Comparison of ENCODE assay signal across 9 mouse cellular contexts in the genomic region with DNA sequence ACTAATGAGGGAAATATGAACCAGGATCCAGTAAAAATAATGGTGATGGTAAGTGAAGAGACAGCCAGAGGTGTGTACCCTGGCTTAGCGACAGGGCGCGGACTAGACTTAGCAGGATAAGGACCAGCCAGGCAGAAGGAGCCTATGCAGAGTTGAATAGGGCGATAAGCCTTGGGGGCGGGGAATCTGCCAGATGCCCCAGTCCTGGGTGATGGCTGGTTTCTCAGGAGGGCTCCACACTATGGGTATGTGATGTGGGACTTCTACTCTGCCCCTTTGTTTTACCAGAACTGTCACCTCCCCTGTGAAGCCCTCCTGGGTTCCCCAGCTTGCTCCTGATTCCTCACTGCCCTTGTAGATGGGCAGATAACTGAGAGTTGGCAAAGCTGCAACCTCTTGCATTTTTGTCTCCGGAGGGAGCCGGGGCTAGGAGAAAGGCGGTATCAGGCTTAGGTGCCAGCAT. TPM values are rescaled to one million over a fixed set of nuclear protein-coding genes. Genes with fewer than 3 reads are reported as not detected.
DNase-seq lines count a peak whose midpoint lies in the region; ATAC-seq lines count a peak whose summit lies in the region.
"Had no signal": no experiment of that assay in that cellular context is flagged by ENCODE, and none has a peak within 500 bp of the region (broad histone marks: within the 10 kb centered on the region; RNA-seq: fewer than 3 reads in every experiment).

No protein-coding gene starts in this region.

- H3K27ac ChIP-seq in embryonic facial prominence, embryonic 13.5 days = no peak overlapping the region
- H3K27ac ChIP-seq in embryonic facial prominence, embryonic 10.5 days (replicated peaks) = no peak overlapping the region
- H3K27ac ChIP-seq in neural tube, embryonic 12.5 days = no peak overlapping the region

- no peaks in the 10 kb centered on the region for H3K9me3 ChIP-seq in embryonic facial prominence, embryonic 13.5 days
- H3K9me3 ChIP-seq in embryonic facial prominence, embryonic 10.5 days = no peaks in the 10 kb centered on the region
- H3K9me3 ChIP-seq in neural tube, embryonic 12.5 days = no peaks in the 10 kb centered on the region
- H3K9me3 ChIP-seq in megakaryocyte, embryonic 14.5 days = no peaks in the 10 kb centered on the region

- peaks cover 33% of the 10 kb centered on the region for H3K4me1 ChIP-seq in embryonic facial prominence, embryonic 13.5 days
- peaks cover 39% of the 10 kb centered on the region for H3K4me1 ChIP-seq in embryonic facial prominence, embryonic 10.5 days
- H3K4me1 ChIP-seq in neural tube, embryonic 12.5 days = peaks cover 15% of the 10 kb centered on the region
- H3K4me1 ChIP-seq in megakaryocyte, embryonic 14.5 days = peaks cover 95% of the 10 kb centered on the region

- no peak overlapping the region for H3K4me3 ChIP-seq in embryonic facial prominence, embryonic 13.5 days
- H3K4me3 ChIP-seq in embryonic facial prominence, embryonic 10.5 days = no peak overlapping the region
- H3K4me3 ChIP-seq in neural tube, embryonic 12.5 days = no peak overlapping the region
- H3K4me3 ChIP-seq in megakaryocyte, embryonic 14.5 days (replicated peaks) = peak overlapping the region; percentile 86

- 0 out of 2 replicates have a peak overlapping the region, but pooled peaks have one; percentile 40 for H3K4me2 ChIP-seq in embryonic facial prominence, embryonic 13.5 days
- H3K4me2 ChIP-seq in neural tube, embryonic 12.5 days (replicated peaks) = peak overlapping the region; percentile 40; the same call in 1 of the 2 replicates

- 31% methylated on average over 8 of the region's 8 CpGs for WGBS in embryonic facial prominence, embryonic 13.5 days
- WGBS in embryonic facial prominence, embryonic 10.5 days = 31% methylated on average over 8 of the region's 8 CpGs
- 37% methylated on average over 8 of the region's 8 CpGs for WGBS in neural tube, embryonic 12.5 days

- H3K27me3 ChIP-seq in embryonic facial prominence, embryonic 13.5 days = peaks cover 38% of the 10 kb centered on the region
- H3K27me3 ChIP-seq in embryonic facial prominence, embryonic 10.5 days (replicated peaks; ENCODE audit: low read depth, poor library complexity, severe bottlenecking) = peaks cover 76% of the 10 kb centered on the region
- H3K27me3 ChIP-seq in neural tube, embryonic 12.5 days (replicated peaks) = peaks cover 12% of the 10 kb centered on the region
- no peaks in the 10 kb centered on the region for H3K27me3 ChIP-seq in megakaryocyte, embryonic 14.5 days (replicated peaks)

- no peak for DNase-seq in embryonic facial prominence, embryonic 10.5 days (ENCODE audit: low spot score)
- DNase-seq in neural tube, embryonic 10.5 days (ENCODE audit: extremely low spot score, low spot score) = no peak
- DNase-seq in spleen, postnatal 36 days (ENCODE audit: low spot score in 2 of 2) = peak; percentile 49 to 65
- DNase-seq in adrenal gland, adult 18-20 months (ENCODE audit: low spot score in 2 of 2) = no peak
- no peak for DNase-seq in testis, postnatal 10 days (ENCODE audit: low spot score)

- no peaks in the 10 kb centered on the region for H3K36me3 ChIP-seq in embryonic facial prominence, embryonic 13.5 days
- H3K36me3 ChIP-seq in embryonic facial prominence, embryonic 10.5 days (replicated peaks) = no peaks in the 10 kb centered on the region
- no peaks in the 10 kb centered on the region for H3K36me3 ChIP-seq in neural tube, embryonic 12.5 days
- H3K36me3 ChIP-seq in megakaryocyte, embryonic 14.5 days (replicated peaks; ENCODE audit: low read length) = peaks cover 36% of the 10 kb centered on the region

- H3K9ac ChIP-seq in embryonic facial prominence, embryonic 13.5 days = no peak overlapping the region
- no peak overlapping the region for H3K9ac ChIP-seq in neural tube, embryonic 12.5 days

- no peak for ATAC-seq in embryonic facial prominence, embryonic 13.5 days (ENCODE audit: insufficient number of reproducible peaks, insufficient read depth, low FRiP score, low TSS enrichment, low read depth)
- no peak for ATAC-seq in neural tube, embryonic 12.5 days (ENCODE audit: low FRiP score, low read depth)

RNA-seq across cellular contexts. Expression of gene Rpl3, which starts 6.4 kb away (rescaled TPM):
- 1,097 and 1,210 TPM in 2 replicates for polyA plus RNA-seq in embryonic facial prominence, embryonic 13.5 days (2015; fragmentation: Nextera tagmentation; extraction: Ambion mirVana)
- 1,034 and 1,049 TPM in 2 replicates for polyA plus RNA-seq in embryonic facial prominence, embryonic 10.5 days (2016; fragmentation: Nextera tagmentation; extraction: Ambion mirVana)
- 652 and 670 TPM in 2 replicates for polyA plus RNA-seq in neural tube, embryonic 12.5 days (2016; fragmentation: Nextera tagmentation; extraction: Ambion mirVana)
- 145 and 190 TPM in 2 replicates for polyA plus RNA-seq in megakaryocyte, embryonic 14.5 days (2012; ENCODE audit: insufficient read depth, low replicate concordance)
- 100 to 1,000 TPM; 584 to 618 TPM for total RNA-seq in adrenal gland, adult 18-20 months (2021)

RNA-seq across cellular contexts. Expression of gene Syngr1, which starts 6.9 kb away (rescaled TPM):
- 7.0 and 8.7 TPM in 2 replicates for polyA plus RNA-seq in embryonic facial prominence, embryonic 13.5 days (2015; fragmentation: Nextera tagmentation; extraction: Ambion mirVana)
- 5.9 and 7.0 TPM in 2 replicates for polyA plus RNA-seq in embryonic facial prominence, embryonic 10.5 days (2016; fragmentation: Nextera tagmentation; extraction: Ambion mirVana)
- 15.8 and 19.6 TPM in 2 replicates for polyA plus RNA-seq in neural tube, embryonic 12.5 days (2016; fragmentation: Nextera tagmentation; extraction: Ambion mirVana)
- 113 and 163 TPM in 2 replicates for polyA plus RNA-seq in megakaryocyte, embryonic 14.5 days (2012; ENCODE audit: insufficient read depth, low replicate concordance)
- total RNA-seq in adrenal gland, adult 18-20 months (2021) = 10 to 100 TPM; 25.7 to 59.9 TPM
- total RNA-seq: neutrophil, adult 5-6 weeks had no signal

RNA-seq across cellular contexts. Expression of gene Tab1, which starts 34.9 kb away (rescaled TPM):
- polyA plus RNA-seq in embryonic facial prominence, embryonic 13.5 days (2015; fragmentation: Nextera tagmentation; extraction: Ambion mirVana) = 47.7 and 48.0 TPM in 2 replicates
- 43.3 and 45.3 TPM in 2 replicates for polyA plus RNA-seq in embryonic facial prominence, embryonic 10.5 days (2016; fragmentation: Nextera tagmentation; extraction: Ambion mirVana)
- polyA plus RNA-seq in neural tube, embryonic 12.5 days (2016; fragmentation: Nextera tagmentation; extraction: Ambion mirVana) = 41.6 and 42.4 TPM in 2 replicates
- 9.9 and 10.9 TPM in 2 replicates for polyA plus RNA-seq in megakaryocyte, embryonic 14.5 days (2012; ENCODE audit: insufficient read depth, low replicate concordance)
- total RNA-seq in adrenal gland, adult 18-20 months (2021) = 1 to 10 TPM; 9.3 to 9.4 TPM

Comparison
In these comparisons a context has a peak if more than half of its experiments do, and no peak if none do; other contexts are left out.
1. DNase-seq: peak in spleen, postnatal 36 days (2 of 2); none in embryonic facial prominence, embryonic 10.5 days (single experiment), neural tube, embryonic 10.5 days (single experiment), adrenal gland, adult 18-20 months (0 of 2) and testis, postnatal 10 days (single experiment).